Mouse (Mus musculus): ENCODE results near the gene Hnrnpc.

Hnrnpc gene

DNA sequence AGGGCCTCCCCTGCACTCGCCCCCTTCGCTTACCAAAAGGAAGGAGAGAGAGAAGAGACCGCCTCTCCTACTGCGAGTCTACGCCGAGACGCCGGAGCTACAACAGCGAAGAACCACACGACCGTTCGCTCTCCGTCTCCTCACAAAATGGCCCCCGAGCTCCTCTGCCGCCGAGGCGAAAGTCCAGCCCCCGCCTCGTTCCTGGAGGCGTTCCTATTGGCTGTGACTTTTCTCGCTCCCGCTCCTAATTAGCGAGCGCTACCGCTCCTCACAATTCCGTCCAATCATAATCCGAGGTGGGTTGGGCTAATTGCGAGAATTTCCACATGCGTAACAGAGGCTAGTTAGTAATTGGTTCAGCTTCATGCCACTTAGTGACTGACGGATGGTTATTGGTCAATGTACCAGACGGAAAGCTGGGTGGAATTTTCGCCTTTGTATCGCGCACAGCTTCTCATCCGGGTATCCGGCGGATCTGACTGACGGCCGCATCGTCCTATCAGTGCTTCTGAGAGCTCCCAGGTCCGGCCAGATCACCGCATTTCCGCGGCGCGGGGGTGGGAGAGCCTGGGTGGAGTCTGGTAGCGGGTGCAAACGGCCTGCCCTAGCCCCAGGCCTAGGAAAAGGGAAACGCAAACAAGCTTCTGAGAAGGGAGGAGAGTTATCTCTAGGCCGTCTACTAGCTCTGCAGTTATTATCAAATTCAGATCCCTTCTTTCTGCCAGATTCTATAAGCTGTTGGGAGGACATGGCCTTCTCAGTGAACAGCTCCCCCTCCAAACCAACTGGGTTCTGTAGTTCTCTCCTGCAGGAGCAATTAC, at the start of gene Hnrnpc:
TSS of gene Hnrnpc (minus strand) at position 173 of the 821 bp plus-strand sequence.
- peak; percentile 100 for DNase-seq (ENCODE audit: extremely low read depth, low read depth)

DNA sequence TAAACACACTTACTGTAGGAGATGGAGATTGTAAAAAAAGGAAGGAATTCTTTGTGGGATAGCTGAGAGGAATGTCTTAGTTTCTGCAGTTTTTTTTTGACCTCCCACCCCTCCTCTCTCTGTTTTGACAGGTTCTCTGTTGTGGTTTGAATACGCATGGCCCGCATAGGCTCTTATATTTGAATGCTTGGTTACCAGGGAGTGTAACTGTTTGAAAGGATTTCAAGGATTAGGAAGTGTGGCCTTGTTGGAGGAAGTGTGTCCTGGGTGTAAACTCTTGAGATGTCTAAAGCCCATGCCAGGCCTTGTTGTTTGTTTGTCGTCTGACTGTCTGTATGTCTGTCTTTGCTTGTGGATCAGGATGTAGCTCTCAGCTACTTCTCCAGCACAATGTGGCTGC, 48.8 kb upstream of the Hnrnpc start:
- DNase-seq (ENCODE audit: extremely low read depth, low read depth): no peak

DNA sequence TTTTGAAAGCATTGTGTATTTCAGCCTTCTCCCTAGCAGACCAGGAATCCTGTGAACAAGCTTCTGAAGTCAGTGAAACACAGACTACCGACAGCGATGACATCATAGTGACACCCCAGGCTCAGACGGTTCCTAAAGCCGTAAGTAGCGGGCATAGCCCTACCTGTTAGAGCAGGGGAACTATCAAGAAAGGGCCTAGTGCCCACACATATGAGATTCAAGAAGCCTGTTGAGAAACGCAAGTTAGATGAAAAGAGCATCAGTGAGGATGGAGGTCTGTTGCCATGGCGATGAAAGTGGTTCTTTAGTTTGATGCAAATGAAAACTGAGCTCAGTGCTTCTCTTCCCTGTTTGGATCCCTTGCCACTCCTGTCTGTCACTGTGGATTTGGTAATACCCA, 48.4 kb upstream of the Hnrnpc start:
- DNase-seq (ENCODE audit: extremely low read depth, low read depth): no peak

DNA sequence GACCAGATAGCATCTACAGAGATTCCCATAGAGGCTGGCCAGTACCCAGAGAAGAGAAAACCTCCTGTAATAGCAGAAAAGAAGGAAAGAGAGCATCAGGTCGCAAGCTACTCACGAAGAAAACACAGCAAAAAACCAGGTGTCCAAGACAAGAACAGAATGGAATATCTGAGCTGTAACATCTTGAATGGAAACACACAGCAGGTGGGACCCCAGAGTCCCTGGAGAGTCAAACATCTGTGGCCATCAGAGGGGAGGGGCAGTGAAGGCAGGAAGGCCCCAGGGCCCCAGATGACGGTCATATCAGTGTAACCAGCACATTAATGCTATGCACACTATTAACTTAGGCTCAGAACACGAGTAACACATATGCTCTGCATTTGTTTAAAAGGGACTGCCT, 46.1 kb upstream of the Hnrnpc start:
- DNase-seq (ENCODE audit: extremely low read depth, low read depth): no peak

DNA sequence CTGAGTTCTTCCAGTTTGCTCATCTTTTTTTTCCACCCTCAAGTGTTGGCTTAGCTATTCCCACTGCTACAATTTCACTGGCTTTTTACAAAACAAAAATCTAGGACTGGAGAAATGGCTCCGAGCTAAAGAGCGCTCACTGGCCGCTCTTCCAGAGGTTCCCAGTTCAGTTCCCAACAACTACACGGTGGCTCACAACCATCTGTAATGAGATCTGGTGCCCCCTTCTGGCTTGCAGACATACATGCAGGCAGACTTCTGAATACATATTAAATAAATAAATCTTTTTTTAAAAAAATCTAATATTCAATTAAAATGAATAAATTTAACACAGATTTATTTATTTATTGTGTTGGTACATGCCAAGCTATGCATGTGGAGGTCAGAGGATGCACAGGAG, 42.7 kb upstream of the Hnrnpc start:
- no peak for DNase-seq (ENCODE audit: extremely low read depth, low read depth)

DNA sequence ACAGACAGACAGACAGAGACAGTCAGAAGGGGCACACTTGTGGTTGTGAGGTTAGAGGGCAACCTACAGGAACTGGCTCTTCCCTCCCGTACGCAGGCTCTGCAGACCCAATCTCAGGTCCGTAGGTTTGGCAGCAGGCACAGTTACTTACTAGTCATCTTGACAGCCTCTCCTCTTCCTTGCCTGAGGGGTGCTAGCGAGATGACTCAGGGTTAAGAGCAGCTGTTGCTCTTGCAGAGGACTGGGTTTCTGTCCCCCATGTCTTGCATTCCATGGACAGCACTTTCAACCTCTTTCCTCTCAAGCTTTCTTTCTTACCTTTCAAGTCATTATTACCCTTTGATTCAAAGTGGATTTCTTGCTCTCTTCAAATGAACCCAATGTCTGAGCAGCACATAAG, 40.3 kb upstream of the Hnrnpc start:
- no peak for DNase-seq (ENCODE audit: extremely low read depth, low read depth)

DNA sequence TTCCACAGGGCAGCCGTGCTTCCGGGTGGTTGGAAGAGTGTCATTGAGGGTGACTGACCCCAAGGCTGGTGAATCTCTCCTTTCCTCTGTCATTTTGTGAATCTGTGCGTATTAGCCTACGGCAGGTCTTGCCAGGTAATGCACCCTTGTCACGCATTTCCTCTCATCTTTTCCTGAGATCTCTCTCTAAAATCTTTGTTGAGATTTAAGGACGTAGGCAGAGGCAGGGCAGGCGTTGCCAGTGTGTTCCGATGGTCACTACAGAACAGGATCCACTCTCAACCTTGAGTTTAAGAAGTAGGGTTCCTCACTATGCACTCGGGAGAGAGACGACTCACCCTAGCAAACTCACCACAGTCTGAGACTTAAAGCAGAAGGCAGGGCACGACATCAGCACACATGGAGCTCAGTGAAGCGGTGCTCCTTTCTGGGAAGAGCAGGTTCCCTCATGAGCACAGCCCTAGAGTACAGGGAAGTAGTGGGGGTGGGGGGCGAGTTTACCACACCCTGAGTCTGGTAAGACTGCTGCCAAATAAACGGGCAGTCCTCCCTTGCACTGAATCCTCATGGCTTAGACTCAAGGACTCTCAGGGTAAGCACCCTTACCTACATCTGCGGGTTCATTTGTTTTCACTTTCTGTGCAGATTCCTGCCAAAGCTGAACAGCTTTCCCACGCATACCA, 37.8 kb upstream of the Hnrnpc start:
- DNase-seq (ENCODE audit: extremely low read depth, low read depth): no peak

DNA sequence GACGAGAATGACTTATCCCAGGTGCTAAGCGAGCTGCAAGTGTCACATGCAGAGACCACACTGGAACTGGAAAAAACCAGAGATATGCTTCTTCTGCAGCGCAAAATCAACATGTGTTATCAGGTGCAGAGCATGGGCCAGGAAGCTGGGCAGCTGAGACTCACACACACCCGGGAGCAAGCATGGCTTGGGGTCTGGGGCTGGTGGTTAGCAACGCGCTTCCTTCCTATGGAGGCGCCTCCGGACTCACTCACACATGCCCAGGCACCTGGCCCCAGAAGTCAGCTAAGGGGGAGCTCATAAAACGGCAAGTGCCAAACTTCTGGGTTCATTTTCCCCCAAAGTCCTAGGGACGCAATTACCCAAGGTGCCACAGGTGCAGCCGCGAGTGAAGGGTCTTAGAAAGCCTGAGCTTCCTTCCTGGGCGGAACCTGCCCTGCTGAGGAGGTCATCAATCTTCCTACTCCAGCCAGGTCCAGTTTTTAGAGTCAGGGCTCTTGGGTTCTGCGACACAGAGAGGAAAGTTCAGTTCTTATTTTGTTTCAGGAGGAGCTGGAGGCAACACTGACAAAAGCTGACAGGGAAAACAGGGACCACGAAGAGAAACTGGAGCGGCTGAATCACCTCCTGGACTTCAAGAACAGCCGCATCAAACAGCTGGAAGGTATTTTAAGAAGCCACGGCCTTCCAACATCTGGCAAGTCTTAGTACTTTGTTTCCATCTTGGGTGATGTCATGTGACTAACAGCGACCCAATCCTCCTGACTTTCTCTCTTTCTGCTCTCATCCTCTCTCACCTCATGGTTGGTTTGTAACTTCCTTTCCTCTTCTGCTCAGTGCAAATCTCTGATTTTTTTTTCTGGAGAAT, 37.0 kb upstream of the Hnrnpc start:
- no peak for DNase-seq (ENCODE audit: extremely low read depth, low read depth)

DNA sequence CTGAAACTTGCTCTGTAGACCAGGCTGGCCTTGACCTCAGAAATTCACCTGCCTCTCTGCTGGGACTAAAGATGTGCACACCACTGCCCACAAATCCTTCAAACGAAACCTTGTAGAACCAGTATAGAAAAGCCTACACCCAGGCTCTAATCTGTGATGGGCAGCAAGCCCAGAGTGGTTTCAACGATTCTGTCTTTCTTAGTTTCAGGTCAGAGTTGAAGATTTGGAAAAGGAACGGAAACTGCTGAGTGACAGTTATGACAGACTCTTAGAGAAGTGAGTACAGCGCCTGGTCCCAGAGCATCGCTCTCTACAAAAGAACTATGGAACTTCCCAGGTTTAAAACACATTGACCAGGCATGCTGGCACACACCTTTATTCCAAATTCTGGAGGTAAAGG, 29.8 kb upstream of the Hnrnpc start:
- no peak for DNase-seq (ENCODE audit: extremely low read depth, low read depth)

DNA sequence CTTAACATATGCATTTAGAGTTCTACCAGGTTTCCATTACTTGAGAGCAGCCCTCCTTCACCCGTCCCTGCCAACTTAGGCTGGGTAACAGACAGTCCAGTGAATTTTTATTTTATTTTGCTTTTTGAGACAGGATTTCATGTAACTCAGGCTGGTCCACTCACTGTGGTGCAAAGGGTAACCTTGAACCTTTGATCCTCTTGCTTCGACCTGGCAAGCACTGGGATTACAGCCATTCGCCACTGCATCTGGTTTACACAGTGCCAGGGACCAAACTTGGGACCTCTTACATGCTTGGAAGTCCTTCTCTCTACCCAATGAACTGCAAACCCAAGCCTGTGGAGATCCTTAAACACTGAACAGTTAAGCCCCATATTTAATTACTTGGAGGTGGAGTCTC, 20.8 kb upstream of the Hnrnpc start:
- no peak for DNase-seq (ENCODE audit: extremely low read depth, low read depth)

DNA sequence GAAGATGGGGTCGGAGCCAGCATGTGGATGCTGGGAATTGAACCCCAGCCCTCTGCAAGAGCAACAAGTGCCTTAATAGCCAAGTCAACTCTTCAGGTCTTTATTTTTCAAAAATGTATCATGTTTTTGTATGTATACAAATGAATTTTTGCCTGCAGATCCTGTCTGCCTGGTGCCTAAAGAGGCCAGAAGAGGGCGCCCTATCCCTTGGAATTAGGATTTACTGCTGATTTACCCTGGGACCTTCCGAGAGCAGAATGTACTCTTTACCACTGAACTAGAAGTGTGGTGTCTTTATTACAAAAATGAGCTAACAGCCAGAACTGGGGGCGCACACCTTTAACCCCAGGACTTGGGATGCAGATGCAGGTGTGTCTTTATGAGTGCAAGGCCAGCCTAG, 20.1 kb upstream of the Hnrnpc start:
- peak; percentile 40 for DNase-seq (ENCODE audit: extremely low read depth, low read depth)

DNA sequence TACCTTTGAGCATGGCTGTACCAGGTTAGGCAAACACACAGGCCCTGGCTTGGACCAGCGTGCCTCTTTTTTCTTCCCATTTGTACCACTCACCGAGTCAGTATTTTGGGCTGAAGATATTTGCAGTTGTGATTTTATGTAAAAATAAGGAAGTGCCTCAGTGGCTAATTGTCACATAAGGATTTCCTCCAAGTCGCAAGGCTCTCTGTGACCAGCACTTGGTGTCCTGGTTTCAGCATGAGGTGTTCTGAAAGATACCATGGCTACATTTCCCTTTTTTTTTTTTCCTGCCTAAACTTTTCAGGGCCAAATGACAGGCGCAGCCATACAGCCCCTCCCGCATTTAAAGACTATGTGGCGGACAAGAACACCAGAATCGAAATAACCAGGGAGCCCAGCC, 16.3 kb upstream of the Hnrnpc start:
- no peak for DNase-seq (ENCODE audit: extremely low read depth, low read depth)

DNA sequence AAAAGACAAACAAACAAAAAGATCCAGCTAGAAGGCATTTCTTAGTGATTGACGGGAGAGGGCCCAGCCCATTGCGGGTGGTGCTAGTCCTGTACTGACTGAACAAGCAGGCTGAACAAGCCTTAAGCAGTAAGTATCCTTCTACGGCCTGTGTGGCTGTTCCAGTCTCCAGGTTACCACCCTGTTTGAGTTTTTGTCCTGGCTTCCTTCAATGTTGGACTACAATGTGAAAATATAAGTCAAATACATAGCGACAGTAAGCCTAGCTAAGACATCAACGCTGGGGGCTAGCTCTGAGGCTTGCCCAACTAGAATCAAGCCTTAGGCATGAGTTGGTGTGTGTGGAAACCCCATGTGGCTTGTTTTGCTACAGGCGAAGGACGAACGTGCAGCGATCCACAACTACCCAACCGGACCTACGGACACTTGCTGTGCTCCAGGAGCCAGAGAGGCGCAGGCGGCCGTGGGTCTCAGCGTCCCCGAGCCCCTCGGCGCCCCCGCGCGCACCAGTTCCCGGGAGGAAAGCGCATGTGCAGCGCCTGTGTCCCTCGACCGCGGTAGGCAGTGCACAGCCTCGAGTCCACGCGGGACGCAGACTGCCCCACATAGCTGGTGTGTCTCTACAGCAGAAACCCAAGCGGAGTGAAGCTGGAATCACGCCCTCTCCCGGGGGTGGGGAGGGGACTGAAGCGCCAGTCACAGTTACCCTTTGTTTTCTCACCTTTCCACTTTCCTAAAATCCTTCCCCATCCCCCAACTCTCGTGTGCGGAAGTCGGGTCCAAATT, 15.2 kb upstream of the Hnrnpc start:
- DNase-seq (ENCODE audit: extremely low read depth, low read depth): no peak

DNA sequence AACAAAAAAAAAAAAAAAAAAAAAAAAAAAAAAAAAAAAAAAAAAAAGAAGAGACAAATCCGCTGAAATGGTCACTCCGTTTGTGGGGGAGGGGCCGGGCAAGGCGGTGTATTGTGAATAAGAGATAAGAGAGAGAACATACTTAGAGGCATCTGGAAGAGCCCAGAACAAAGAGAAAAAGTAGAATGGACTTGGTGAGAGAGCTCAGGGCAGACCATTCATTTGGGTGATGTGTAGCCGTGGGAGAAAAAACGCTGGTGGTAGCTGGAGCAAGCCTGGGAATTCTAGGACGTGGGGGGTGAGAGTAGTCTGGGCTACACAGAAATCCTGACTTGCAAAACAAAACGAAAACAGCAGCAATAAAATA, 14.6 kb upstream of the Hnrnpc start:
- no peak for DNase-seq (ENCODE audit: extremely low read depth, low read depth)

DNA sequence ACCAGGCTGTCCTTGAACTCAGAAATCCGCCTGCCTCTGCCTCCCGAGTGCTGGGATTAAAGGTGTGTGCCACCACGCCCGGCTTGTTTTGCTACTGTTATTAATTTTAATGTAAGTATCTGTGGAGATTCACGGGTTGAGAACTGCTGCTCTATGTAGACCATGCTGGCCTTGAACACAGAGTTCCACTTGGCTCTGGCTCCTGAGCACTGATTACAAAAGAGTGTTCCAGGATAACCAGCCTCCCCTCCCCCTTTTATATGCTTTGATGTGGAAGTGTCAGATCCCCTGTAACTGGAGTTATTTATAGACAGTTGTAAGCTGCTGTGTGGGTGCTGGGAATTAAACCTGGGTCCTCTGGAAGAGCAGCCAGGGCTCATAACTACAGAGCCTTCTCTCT, 13.4 kb upstream of the Hnrnpc start:
- no peak for DNase-seq (ENCODE audit: extremely low read depth, low read depth)

DNA sequence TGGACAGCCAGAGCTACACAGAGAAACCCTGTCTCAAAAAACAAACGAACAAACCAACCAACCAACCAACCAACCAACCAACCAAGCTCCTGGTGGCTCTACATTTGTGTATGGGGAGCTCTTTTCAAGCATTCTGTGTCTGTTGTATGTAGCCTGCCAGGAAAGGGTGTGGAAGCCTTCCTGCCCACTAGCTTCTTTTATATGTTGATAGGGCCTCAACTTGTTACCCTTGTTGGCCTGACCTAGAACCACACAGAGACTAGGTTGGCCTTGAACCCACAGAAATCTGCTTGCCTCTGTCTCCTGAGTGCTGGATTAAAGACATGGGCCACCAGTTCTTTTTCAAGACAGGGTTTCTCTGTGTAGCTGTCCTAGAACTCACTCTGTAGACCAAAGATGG, 10.3 kb upstream of the Hnrnpc start:
- no peak for DNase-seq (ENCODE audit: extremely low read depth, low read depth)

DNA sequence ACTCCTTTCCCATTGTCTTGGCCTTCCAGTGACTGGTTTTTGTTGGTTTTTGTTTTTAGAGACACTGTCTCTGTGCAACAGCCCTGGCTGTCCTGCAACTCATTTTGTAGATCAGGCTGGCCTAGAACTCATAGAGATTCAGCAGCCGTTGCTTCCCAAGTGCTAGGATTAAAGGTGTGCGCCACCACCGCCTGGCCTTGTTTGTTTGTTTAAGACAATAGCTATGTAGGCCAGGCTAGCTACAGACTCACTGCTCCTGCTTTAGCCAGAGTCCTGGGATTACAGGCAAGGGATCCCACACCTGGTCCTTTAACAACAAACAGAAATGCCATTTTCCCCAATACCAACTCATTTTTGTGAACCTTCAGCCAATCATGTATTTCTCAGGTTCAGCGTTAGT, 6.5 kb upstream of the Hnrnpc start, which contains the start of gene Rpgrip1:
TSS of gene Rpgrip1 (plus strand) at position 359 of the 400 bp plus-strand sequence.
- DNase-seq (ENCODE audit: extremely low read depth, low read depth): no peak

DNA sequence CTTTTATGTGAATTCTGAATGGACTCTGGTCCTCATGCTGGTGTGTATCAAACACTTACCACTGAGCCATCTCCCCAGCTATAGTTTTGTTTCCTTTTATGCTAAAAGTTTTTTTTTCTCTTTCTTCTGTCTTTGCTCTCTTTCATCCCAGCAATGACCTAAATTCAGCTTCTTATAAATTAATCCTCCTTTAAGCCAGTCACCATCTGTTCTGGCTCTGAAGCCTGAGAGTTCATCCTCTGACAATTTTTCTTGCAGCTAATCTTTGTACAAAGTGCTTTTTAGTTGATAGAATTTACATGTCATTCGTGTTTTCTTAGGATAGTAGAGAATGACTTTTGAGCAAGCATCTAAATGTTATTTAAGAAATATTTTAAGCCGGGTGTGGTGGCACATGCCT, 4.2 kb upstream of the Hnrnpc start:
- no peak for DNase-seq (ENCODE audit: extremely low read depth, low read depth)

DNA sequence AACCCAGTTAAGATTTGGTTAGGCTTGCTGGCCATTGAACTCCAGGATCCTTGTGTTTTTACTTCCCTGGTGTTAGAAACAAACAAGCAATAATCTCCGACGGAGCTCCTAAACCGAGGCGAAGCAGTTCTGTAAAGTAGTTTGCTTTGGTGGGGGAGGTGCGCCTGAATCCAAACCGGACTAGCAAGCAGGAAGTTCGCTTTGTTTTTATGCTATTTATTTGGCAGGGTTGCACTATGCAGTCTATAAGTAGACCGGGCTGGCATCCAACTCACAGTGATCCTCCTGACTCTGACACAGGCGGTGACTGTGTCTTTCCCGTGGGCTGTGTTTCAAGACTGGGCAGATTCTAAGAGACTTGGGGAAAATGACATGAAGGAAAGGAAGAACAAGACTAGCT, 2.9 kb upstream of the Hnrnpc start:
- no peak for DNase-seq (ENCODE audit: extremely low read depth, low read depth)

DNA sequence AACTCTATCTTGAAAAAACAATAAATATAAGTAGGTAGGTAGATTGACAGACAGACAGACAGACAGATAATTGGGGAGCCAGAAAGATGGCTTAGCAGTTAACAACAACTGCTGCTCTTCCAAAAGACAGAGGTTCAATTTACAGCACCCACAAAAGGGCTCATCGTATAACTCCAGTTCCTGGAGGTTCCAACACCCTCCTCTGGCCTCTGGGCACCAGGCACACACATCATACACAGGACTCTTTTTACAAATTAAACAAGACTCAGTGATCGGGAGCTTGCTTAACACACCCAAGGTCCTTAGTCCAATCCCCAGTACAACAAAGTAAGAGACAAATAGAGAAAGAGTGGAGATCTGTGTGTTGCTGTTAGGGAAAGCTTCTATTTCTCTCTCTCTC, 1.5 kb upstream of the Hnrnpc start:
- no peak for DNase-seq (ENCODE audit: extremely low read depth, low read depth)

DNA sequence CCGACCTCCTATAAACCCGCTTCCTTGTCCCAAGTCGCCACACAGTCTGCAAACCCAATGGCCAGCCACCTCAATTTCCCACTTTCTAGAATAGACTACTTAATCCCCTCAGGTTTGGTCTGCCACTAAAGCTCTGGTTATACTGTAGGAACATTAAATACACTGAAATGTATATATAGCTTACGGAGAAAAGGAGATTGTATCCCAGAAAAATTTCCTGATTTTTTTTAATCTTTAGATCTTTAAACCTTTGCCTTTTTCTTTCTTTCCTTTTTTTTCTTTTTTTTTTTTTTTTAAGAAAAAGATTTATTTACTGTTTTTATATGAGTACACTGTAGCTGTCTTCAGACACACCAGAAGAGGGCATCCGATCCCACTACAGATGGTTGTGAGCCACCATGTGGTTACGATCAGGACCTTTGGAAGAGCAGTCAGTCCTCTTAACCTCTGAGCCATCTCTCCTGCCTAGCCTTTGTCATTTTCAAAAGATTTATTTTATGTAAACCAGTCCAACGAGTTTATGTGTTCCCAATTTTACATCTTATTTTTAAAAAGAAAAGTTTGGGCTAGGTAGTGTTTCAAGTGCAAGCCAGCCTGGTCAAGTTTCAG, 953 bp upstream of the Hnrnpc start:
- DNase-seq (ENCODE audit: extremely low read depth, low read depth): no peak

All from MEL-GATA-1-ER (cell line).